Mouse (Mus musculus) embryonic facial prominence, embryonic 14.5 days (tissue): Measurements from ENCODE around the gene Fgb. TPM values are rescaled to one million over a fixed set of nuclear protein-coding genes. Genes with fewer than 3 reads are reported as not detected.

Experiments used
- ATAC-seq: fragments of 200-750 bp; cut with Nextera tagmentation; 2 replicates; pipeline ENCODE4 v1.8.0; 2017; ENCODE audit warnings: low read depth, moderate number of reproducible peaks, moderate TSS enrichment
- DNase-seq: peaks from one replicate; pipeline ENCODE4 v3.0.0-alpha.2; 2015; ENCODE audit warnings: low spot score
- H3K27ac ChIP-seq: fragments of 300-500 bp; sonication (generic); replicated peaks from 2 replicates; pipeline ENCODE4 v1.5.1; 2014; ENCODE audit warnings: low read depth, mild to moderate bottlenecking, low read length, moderate library complexity
- H3K27me3 ChIP-seq: fragments of 300-500 bp; sonication (generic); replicated peaks from 2 replicates; pipeline ENCODE4 v1.6.1; 2014; ENCODE audit warnings: low read length; ENCODE audit not compliant: control insufficient read depth, insufficient read depth
- H3K36me3 ChIP-seq: fragments of 300-500 bp; sonication (generic); 2 replicates; pipeline ENCODE4 v1.6.1; 2014; ENCODE audit warnings: low read length, mixed read lengths; ENCODE audit not compliant: control insufficient read depth, insufficient read depth
- H3K4me1 ChIP-seq: fragments of 300-500 bp; sonication (generic); 2 replicates; pipeline ENCODE4 v1.6.1; 2014; ENCODE audit warnings: antibody characterized with exemption, low read length; ENCODE audit not compliant: control insufficient read depth, insufficient read depth
- H3K4me2 ChIP-seq: fragments of 300-500 bp; sonication (generic); 2 replicates; pipeline ENCODE4 v1.6.1; 2014; ENCODE audit warnings: low read depth, mild to moderate bottlenecking, low read length, moderate library complexity, mixed read lengths
- H3K4me3 ChIP-seq: fragments of 300-500 bp; sonication (generic); 2 replicates; pipeline ENCODE4 v1.5.1; 2014; ENCODE audit warnings: low read depth, mild to moderate bottlenecking, low read length
- H3K9ac ChIP-seq: fragments of 300-500 bp; sonication (generic); 2 replicates; pipeline ENCODE4 v1.6.1; 2014; ENCODE audit warnings: low read depth, mild to moderate bottlenecking, low read length, moderate library complexity, mixed read lengths
- H3K9me3 ChIP-seq: fragments of 300-500 bp; sonication (generic); 2 replicates; pipeline ENCODE4 v1.6.1; 2016; ENCODE audit warnings: low read length; ENCODE audit not compliant: control insufficient read depth
- WGBS: fragments of 180-500 bp; shearing (Covaris S2); extraction: QIAGEN DNeasy Blood & Tissue Kit; methylation state at CpG from one replicate; pipeline ENCODE4 v1.1.7; 2014; 5-methylcytosine and 5-hydroxymethylcytosine counted together
- polyA plus RNA-seq: library from polyadenylated mRNA; unstranded; fragments of >200 nt; fragmentation: Nextera tagmentation; extraction: Ambion mirVana; gene quantifications from 2 replicates; pipeline ENCODE4 v1.2.1, GENCODE M21; 2014

Gene Fgb
- polyA plus RNA-seq, 1 experiment from 2014 or later, result 0.10 TPM

- Histone ChIP-seq H3K27me3 (no peaks in the 10 kb centered on the region), H3K4me2 (no peak overlapping the region), H3K9me3 (no peaks in the 10 kb centered on the region), H3K27ac (no peak overlapping the region), H3K4me1 (no peaks in the 10 kb centered on the region), H3K4me3 (no peak overlapping the region), H3K36me3 (no peaks in the 10 kb centered on the region), H3K9ac (no peak overlapping the region)
- DNase-seq, result no peak
- no peak for ATAC-seq
- WGBS, result 71% methylated on average over 4 of the region's 4 CpGs
These were observed 10.0 kb downstream of the Fgb start for GRCm38 (mm10) chr3:83039666-83040065.

- Histone ChIP-seq H3K27ac (no peak overlapping the region), H3K9me3 (no peaks in the 10 kb centered on the region), H3K36me3 (no peaks in the 10 kb centered on the region), H3K4me3 (no peak overlapping the region), H3K9ac (no peak overlapping the region), H3K4me2 (no peak overlapping the region), H3K27me3 (no peaks in the 10 kb centered on the region), H3K4me1 (no peaks in the 10 kb centered on the region)
- WGBS, result 70% methylated on average over 2 of the region's 2 CpGs
- no peak for ATAC-seq
- no peak for DNase-seq
These were observed 10.8 kb downstream of the Fgb start for GRCm38 (mm10) chr3:83038865-83039264.

- Histone ChIP-seq H3K4me1 (no peaks in the 10 kb centered on the region), H3K27ac (no peak overlapping the region), H3K4me3 (no peak overlapping the region), H3K9me3 (no peaks in the 10 kb centered on the region), H3K36me3 (no peaks in the 10 kb centered on the region), H3K27me3 (peaks cover 3% of the 10 kb centered on the region; the same call in 1 of the 2 replicates), H3K4me2 (no peak overlapping the region), H3K9ac (no peak overlapping the region)
- no peak for ATAC-seq
- no peak for DNase-seq
- WGBS, result 74% methylated on average over 8 of the region's 8 CpGs
These were observed 15.9 kb downstream of the Fgb start for GRCm38 (mm10) chr3:83033801-83034200.

- peak overlapping the region; percentile 15; the same call in 1 of the 2 replicates for H3K4me3 ChIP-seq
- ATAC-seq (no peak), DNase-seq (no peak)
- H3K36me3 ChIP-seq, result no peaks in the 10 kb centered on the region
- peak overlapping the region; percentile 43 for H3K4me2 ChIP-seq
- H3K27ac ChIP-seq, result no peak overlapping the region
- no peaks in the 10 kb centered on the region for H3K9me3 ChIP-seq
- WGBS, result 53% methylated on average over 13 of the region's 13 CpGs
- no peaks in the 10 kb centered on the region for H3K4me1 ChIP-seq
- peaks cover 3% of the 10 kb centered on the region; the same call in 1 of the 2 replicates for H3K27me3 ChIP-seq
- no peak overlapping the region for H3K9ac ChIP-seq
These were observed 16.8 kb downstream of the Fgb start for GRCm38 (mm10) chr3:83032746-83033308.

GRCm38 (mm10) chr3:83030331-83030730 lies 19.3 kb downstream of the Fgb start:
- ATAC-seq (no peak), DNase-seq (no peak)
- peaks cover 3% of the 10 kb centered on the region; the same call in 1 of the 2 replicates for H3K27me3 ChIP-seq
- H3K27ac ChIP-seq, result no peak overlapping the region
- no peak overlapping the region for H3K4me3 ChIP-seq
- H3K4me2 ChIP-seq, result no peak overlapping the region
- no peaks in the 10 kb centered on the region for H3K36me3 ChIP-seq
- no peaks in the 10 kb centered on the region for H3K4me1 ChIP-seq
- H3K9ac ChIP-seq, result no peak overlapping the region
- WGBS, result 78% methylated on average over 4 of the region's 4 CpGs
- H3K9me3 ChIP-seq, result no peaks in the 10 kb centered on the region

- no peaks in the 10 kb centered on the region for H3K36me3 ChIP-seq
- no peaks in the 10 kb centered on the region for H3K27me3 ChIP-seq
- no peaks in the 10 kb centered on the region for H3K4me1 ChIP-seq
- ATAC-seq (no peak), DNase-seq (no peak)
- H3K4me2 ChIP-seq, result no peak overlapping the region
- H3K27ac ChIP-seq, result no peak overlapping the region
- no peak overlapping the region for H3K4me3 ChIP-seq
- H3K9me3 ChIP-seq, result no peaks in the 10 kb centered on the region
- 85% methylated on average over 9 of the region's 9 CpGs for WGBS
- H3K9ac ChIP-seq, result no peak overlapping the region
These were observed 22.0 kb downstream of the Fgb start for GRCm38 (mm10) chr3:83027546-83028251.

- DNase-seq, result no peak
- no peak for ATAC-seq
- Histone ChIP-seq H3K9ac (no peak within 1 kb of the TSS), H3K36me3 (no peaks in the 10 kb centered on the region), H3K4me1 (no peaks in the 10 kb centered on the region), H3K9me3 (no peaks in the 10 kb centered on the region), H3K27ac (no peak within 1 kb of the TSS), H3K27me3 (no peaks in the 10 kb centered on the region), H3K4me2 (no peak within 1 kb of the TSS), H3K4me3 (no peak within 1 kb of the TSS)
- 69% methylated on average over 9 of the region's 9 CpGs for WGBS
These were observed 24.0 kb downstream of the Fgb start, which contains the start of gene Fga for GRCm38 (mm10) chr3:83025475-83026301. TSS of gene Fga (plus strand) at chr3:83026076.

GRCm38 (mm10) chr3:83025036-83025435 lies 24.6 kb downstream of the Fgb start:
- ATAC-seq (no peak), DNase-seq (no peak)
- H3K27me3 ChIP-seq, result no peaks in the 10 kb centered on the region
- no peak overlapping the region for H3K4me2 ChIP-seq
- H3K27ac ChIP-seq, result no peak overlapping the region
- H3K9ac ChIP-seq, result no peak overlapping the region
- no peaks in the 10 kb centered on the region for H3K4me1 ChIP-seq
- no peaks in the 10 kb centered on the region for H3K9me3 ChIP-seq
- H3K36me3 ChIP-seq, result no peaks in the 10 kb centered on the region
- H3K4me3 ChIP-seq, result no peak overlapping the region
- WGBS, result 77% methylated on average over 6 of the region's 6 CpGs
